Mouse (Mus musculus) CD4-positive helper T cell, adult 2 months (primary cell): ENCODE data around the gene Cmip.

ENCODE experiments used
- DNase-seq: peaks from one replicate; pipeline ENCODE4 v3.0.0-alpha.2; 2012; ENCODE audit warnings: low read depth, missing footprints, low spot score

Gene Cmip

GRCm38 (mm10) chr8:117498915-117499540, 242.2 kb downstream of the Cmip start:
- DNase-seq, result no peak

DNA sequence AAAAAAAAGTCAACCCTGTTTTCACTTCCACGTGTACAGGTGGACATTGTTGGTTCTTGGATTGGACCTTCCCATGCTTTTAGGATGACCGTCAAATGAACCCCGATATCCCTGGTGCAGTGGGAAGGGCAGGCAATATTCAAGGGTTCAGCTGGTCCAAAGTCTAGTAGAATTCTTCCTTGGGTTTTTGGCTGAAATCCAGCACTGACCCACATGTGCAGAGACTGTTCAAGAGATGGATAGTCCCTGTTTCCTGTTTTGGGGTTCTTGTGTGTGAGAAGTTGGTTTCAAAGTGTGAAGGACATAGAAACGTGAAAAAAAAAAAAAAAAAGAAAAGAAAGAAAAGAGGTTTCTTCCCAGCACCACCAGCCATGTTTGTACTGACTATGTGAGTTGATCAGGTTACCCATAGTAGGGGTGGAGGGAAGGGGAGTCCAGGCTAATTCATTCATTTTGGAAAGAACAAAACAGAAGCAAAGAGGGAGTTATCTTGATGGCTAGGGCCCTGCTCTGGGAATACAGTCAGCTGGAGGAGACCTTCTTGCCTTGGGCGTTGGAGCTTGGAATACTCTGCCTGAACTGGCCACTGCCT, 243.5 kb downstream of the Cmip start:
- DNase-seq, result no peak

GRCm38 (mm10) chr8:117501323-117501722, 244.5 kb downstream of the Cmip start:
- no peak for DNase-seq

DNA sequence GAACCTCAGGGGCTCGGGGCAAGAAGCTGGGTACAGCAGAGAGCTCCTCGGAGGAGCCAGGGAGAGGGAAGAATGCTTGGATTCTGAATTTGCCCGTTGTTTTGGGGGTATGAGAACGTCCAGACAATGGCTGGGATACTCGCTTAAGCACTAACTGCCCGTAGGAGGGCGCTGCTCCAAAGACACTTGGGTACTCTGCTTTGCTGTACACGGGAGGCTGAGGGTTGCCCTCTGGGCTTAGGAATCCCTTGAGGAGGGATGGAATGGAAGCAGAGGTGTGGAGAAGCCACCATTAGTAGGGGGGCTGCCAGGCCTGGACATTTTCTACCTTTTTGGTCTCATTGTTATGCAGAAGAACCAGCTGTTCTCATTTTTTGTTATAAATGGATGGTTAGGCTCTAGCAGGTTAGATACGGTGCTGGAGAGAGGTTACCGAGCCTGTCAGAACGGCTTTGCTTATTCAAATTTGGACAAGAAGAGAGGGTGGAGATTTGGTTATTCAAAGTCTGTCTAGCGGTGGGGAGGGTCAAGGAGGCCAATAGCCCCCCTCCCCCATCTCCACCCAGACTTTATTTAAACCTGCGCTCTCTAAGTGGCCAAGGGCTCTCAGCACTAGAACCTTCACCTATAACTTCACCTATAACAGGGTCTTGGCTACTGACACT, 246.7 kb downstream of the Cmip start:
- DNase-seq, result no peak

DNA sequence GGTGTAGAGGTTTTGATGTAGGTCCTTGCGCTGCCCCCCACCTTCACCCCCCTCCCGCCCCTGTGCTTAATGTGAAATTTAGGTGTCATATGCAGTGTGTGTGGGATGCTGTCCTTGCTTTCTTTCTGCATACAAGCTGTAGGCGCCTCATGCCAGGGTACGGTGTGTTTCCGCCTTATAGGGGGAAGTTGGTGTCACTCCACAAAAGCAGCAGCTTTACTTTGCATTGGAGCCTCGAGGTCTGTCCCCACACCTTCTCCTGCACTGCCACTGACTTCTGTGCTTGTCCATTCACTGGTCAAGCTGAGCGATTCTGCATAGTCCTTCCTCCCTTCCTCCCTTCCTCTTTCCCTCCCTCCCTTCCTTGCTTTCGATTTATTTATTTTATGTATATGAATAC, 250.8 kb downstream of the Cmip start:
- DNase-seq, result no peak
